Mouse (Mus musculus) hindbrain, postnatal 0 days (tissue): ENCODE data around the gene Gm37240. TPM values are rescaled to one million over a fixed set of nuclear protein-coding genes. Genes with fewer than 3 reads are reported as not detected.

Source experiments
- ATAC-seq: fragments of 200-750 bp; cut with Nextera tagmentation; 2 replicates; pipeline ENCODE4 v1.8.0; 2017; ENCODE audit warnings: mild to moderate bottlenecking, moderate TSS enrichment, moderate library complexity
- DNase-seq: peaks from one replicate; pipeline ENCODE4 v3.0.0-alpha.2; 2015; ENCODE audit warnings: low spot score
- H3K27ac ChIP-seq: fragments of 300-500 bp; sonication (generic); 2 replicates; pipeline ENCODE4 v1.5.1; 2014; ENCODE audit warnings: mild to moderate bottlenecking
- H3K27me3 ChIP-seq: fragments of 300-500 bp; sonication (generic); 2 replicates; pipeline ENCODE4 v1.6.1; 2014; ENCODE audit warnings: low read length, mixed read lengths; ENCODE audit not compliant: insufficient read depth
- H3K36me3 ChIP-seq: fragments of 300-500 bp; sonication (generic); 2 replicates; pipeline ENCODE4 v1.6.1; 2014; ENCODE audit warnings: low read length, mixed read lengths; ENCODE audit not compliant: insufficient read depth
- H3K4me1 ChIP-seq: fragments of 300-500 bp; sonication (generic); 2 replicates; pipeline ENCODE4 v1.6.1; 2014; ENCODE audit warnings: antibody characterized with exemption, low read length, mixed read lengths; ENCODE audit not compliant: insufficient read depth
- H3K4me2 ChIP-seq: fragments of 300-500 bp; sonication (generic); 2 replicates; pipeline ENCODE4 v1.6.1; 2014; ENCODE audit warnings: low read depth, mild to moderate bottlenecking, low read length, moderate library complexity, mixed read lengths
- H3K4me3 ChIP-seq: fragments of 300-500 bp; sonication (generic); 2 replicates; pipeline ENCODE4 v1.5.1; 2014; ENCODE audit warnings: low read length
- H3K9ac ChIP-seq: fragments of 300-500 bp; sonication (generic); replicated peaks from 2 replicates; pipeline ENCODE4 v1.6.1; 2014; ENCODE audit warnings: mild to moderate bottlenecking, low read length, moderate library complexity, mixed read lengths
- H3K9me3 ChIP-seq: fragments of 300-500 bp; sonication (generic); 2 replicates; pipeline ENCODE4 v1.6.1; 2016; ENCODE audit warnings: low read length, mixed read lengths
- CTCF ChIP-seq: IDR thresholded peaks from 2 replicates; pipeline ENCODE4 v1.5.1; 2016; ENCODE audit warnings: antibody characterized with exemption, control low read depth, low read depth
- WGBS: fragments of 180-500 bp; shearing (Covaris S2); extraction: QIAGEN DNeasy Blood & Tissue Kit; methylation state at CpG from one replicate; pipeline ENCODE4 v1.1.7; 2014; 5-methylcytosine and 5-hydroxymethylcytosine counted together
- polyA plus RNA-seq: library from polyadenylated mRNA; unstranded; fragments of >200 nt; fragmentation: Nextera tagmentation; extraction: Ambion mirVana; gene quantifications from 2 replicates; pipeline ENCODE4 v1.2.1, GENCODE M21; 2015
- total RNA-seq: library from RNA; depleted of rRNA; stranded (reverse); fragments of >200 nt; gene quantifications from 2 replicates; pipeline ENCODE4 v1.2.3, GENCODE M21; 2014

Gm37240 gene
- total and polyA plus RNA-seq, 2 experiments from 2014 or later: 1.5 TPM; not detected in 1

DNA sequence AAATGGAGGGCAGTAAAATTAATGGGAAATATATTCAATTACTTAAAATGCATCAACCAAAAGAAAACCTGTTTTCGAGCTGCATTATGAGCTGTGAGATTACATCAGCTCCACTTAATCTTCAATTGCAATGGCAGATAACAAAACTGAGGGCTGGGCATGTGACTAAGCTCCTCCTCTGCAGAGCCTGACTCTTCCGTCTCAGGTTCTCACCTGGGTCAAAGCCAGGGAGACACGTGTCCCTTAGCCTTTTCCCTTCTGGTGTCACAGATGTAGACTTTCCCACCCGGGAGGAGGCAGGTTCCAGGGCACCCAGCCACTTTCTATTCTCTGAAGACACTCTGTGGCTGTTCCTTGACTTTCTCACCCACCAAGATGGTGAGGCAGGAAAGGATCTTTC is 58.3 kb downstream of the Gm37240 start:
- no peaks in the 10 kb centered on the region for H3K36me3 ChIP-seq
- TF ChIP-seq CTCF: no peak
- no peak overlapping the region for H3K9ac ChIP-seq
- no peak overlapping the region for H3K27ac ChIP-seq
- no peaks in the 10 kb centered on the region for H3K9me3 ChIP-seq
- H3K4me2 ChIP-seq: no peak overlapping the region
- H3K27me3 ChIP-seq: no peaks in the 10 kb centered on the region
- H3K4me3 ChIP-seq: no peak overlapping the region
- DNase-seq (no peak), ATAC-seq (no peak)
- whole genome bisulfite sequencing: 59% methylated on average over 4 of the region's 4 CpGs
- no peaks in the 10 kb centered on the region for H3K4me1 ChIP-seq

DNA sequence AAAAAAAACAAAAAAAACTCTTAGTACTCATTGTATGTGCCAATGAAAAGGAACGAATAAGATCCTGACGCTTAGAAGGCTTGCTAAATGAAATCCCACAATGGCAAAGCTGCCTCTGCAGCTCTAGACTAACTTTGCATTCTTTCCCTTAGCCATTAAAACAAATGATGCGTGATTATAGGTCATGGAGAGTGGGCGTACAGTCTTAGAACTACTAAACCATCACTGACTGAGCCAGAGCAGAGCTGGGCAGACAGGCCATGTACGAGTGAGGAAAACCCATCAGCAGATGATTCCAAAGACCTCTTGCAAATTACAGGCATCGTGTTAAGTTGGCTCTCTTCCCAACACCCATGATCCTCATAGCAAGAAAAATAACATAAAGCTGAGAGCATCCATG is 59.5 kb downstream of the Gm37240 start:
- H3K9me3 ChIP-seq: no peaks in the 10 kb centered on the region
- H3K27ac ChIP-seq: no peak overlapping the region
- no peaks in the 10 kb centered on the region for H3K27me3 ChIP-seq
- DNase-seq (no peak), ATAC-seq (no peak)
- no peak for TF ChIP-seq CTCF
- H3K4me1 ChIP-seq: no peaks in the 10 kb centered on the region
- H3K4me3 ChIP-seq: no peak overlapping the region
- H3K36me3 ChIP-seq: no peaks in the 10 kb centered on the region
- no peak overlapping the region for H3K4me2 ChIP-seq
- WGBS: 53% methylated on average over 6 of the region's 6 CpGs
- H3K9ac ChIP-seq: no peak overlapping the region

DNA sequence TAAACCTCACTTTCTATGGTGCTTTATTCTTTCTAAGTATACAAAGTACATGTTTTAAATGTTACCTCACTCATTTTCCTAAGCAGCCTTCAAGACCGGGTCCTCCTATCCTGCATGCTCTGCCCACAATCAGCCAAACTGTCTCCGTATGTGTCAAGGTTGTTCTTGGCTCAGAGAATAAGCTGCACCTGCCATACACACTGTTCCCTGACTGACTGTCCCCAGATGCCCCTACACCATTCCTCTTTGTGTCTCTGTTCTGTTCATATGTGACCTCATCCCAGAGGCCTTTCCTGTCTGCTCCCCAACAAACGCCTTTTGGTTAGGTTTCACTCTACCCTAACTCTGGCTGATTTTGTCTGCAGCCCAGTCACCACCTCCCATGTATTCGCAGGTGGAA is 60.0 kb downstream of the Gm37240 start:
- Histone ChIP-seq H3K4me2 (no peak overlapping the region), H3K9me3 (no peaks in the 10 kb centered on the region), H3K27ac (no peak overlapping the region), H3K4me3 (no peak overlapping the region), H3K9ac (no peak overlapping the region), H3K36me3 (no peaks in the 10 kb centered on the region), H3K27me3 (no peaks in the 10 kb centered on the region), H3K4me1 (no peaks in the 10 kb centered on the region)
- TF ChIP-seq CTCF: no peak
- DNase-seq (no peak), ATAC-seq (no peak)
- WGBS: 63% methylated on average over 4 of the region's 4 CpGs

DNA sequence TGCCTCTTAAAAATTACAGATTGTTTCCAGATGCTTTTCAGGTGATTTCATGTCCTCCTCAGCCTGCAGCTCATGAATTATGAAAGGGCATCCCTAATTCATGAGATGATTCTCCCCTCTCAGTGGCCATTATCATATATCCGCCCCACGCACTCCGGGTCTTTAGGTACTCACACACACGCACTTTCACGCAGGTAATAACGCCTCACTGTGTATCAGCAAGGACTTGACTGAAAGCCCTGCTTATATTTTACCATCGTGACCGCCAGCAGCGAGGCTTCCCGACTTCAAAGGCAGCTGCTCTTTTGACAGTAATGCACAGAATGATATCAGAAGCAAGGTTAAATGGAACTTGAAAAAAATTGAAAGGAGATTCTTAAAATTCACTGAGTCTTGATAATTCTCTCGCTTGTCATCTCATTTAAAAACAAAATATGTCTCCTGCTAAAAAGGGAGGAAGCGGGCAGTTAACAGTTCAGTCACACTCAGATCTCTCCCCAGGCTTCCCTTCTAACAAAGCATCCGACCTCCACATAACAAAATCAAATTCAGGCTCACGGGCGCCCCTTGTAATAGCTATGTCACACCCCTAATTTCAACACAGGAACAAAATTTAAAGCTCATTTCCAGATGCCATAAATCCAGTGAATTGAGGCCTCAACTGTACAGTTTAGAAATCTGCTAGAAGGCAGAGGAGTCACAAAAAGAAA is 66.3 kb downstream of the Gm37240 start:
- no peak for DNase-seq
- ATAC-seq: no peak
- H3K4me3 ChIP-seq: no peak overlapping the region
- H3K9ac ChIP-seq: no peak overlapping the region
- no peaks in the 10 kb centered on the region for H3K4me1 ChIP-seq
- no peak overlapping the region for H3K4me2 ChIP-seq
- H3K9me3 ChIP-seq: no peaks in the 10 kb centered on the region
- no peaks in the 10 kb centered on the region for H3K36me3 ChIP-seq
- no peak for TF ChIP-seq CTCF
- H3K27ac ChIP-seq: no peak overlapping the region
- 68% methylated on average over 15 of the region's 15 CpGs for WGBS
- no peaks in the 10 kb centered on the region for H3K27me3 ChIP-seq

DNA sequence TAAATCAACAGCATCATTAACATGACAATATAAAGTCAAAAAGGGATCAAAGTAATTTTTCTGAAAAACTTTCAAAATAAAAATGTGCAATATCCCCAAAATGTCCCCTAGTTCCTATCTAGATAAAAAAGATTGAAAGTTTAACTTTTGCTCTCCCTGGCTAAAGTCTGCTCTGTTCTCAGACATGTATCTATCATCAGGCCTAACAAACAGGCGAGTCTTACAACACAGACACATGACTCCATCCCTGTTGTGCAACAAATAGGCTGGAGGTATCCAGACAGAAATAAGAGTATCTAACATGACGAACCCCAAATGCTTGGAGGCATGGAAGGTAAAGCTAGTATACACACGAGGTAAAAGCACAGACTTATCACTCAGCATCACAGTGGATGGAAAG is 68.0 kb downstream of the Gm37240 start:
- Histone ChIP-seq H3K4me2 (no peak overlapping the region), H3K36me3 (no peaks in the 10 kb centered on the region), H3K9ac (no peak overlapping the region), H3K4me3 (no peak overlapping the region), H3K9me3 (no peaks in the 10 kb centered on the region), H3K27ac (no peak overlapping the region), H3K27me3 (no peaks in the 10 kb centered on the region), H3K4me1 (no peaks in the 10 kb centered on the region)
- 89% methylated on average over 3 of the region's 3 CpGs for WGBS
- no peak for ATAC-seq
- no peak for DNase-seq
- no peak for TF ChIP-seq CTCF

DNA sequence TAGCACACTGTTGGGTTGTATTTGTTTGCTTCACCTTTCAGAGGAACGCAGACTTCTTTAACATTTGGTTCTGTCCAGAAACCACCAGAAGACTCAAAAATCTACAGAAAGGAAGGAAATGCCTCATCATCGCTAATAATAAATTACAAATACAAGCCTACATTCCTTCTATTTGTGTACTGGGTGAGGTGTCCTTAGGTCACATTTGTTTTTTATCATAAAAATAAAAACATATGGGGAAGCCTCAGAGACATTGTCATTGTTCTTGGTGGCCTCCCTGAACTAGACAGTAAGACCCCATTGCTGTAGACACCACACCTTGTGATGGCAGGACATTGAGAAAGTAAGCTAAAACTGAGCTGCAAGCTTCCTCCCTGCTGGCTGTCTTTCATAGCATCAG is 70.1 kb downstream of the Gm37240 start, which contains the start of gene Fam160a1:
Gene Fam160a1 (minus strand): TSS at position 101 of the 400 bp plus-strand sequence.
- 88% methylated on average over 2 of the region's 2 CpGs for WGBS
- Histone ChIP-seq H3K36me3 (no peaks in the 10 kb centered on the region), H3K9me3 (no peaks in the 10 kb centered on the region), H3K4me3 (no peak within 1 kb of the TSS), H3K27me3 (no peaks in the 10 kb centered on the region), H3K4me1 (no peaks in the 10 kb centered on the region), H3K9ac (no peak within 1 kb of the TSS), H3K27ac (no peak within 1 kb of the TSS), H3K4me2 (no peak within 1 kb of the TSS)
- TF ChIP-seq CTCF: no peak
- no peak for ATAC-seq
- DNase-seq: no peak

DNA sequence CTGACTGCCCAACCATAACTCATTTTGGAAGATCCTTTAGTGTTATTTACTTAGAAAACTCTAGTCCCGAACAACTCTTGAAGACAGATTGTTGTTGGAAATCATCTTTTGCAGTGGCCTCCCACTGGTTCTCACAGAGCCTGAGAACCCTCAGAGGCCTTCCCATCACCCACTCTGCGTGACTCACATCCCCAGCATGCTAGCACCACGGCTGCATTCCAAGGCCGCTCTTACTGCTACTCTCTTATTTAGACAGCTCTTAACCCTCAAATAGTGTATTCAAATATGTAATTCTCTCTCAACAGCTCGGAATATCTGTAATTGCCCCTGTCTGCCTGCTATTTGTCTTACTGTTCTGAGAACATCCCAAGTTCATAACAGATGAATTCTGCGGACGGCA is 73.1 kb downstream of the Gm37240 start:
- Histone ChIP-seq H3K4me3 (no peak overlapping the region), H3K4me1 (no peaks in the 10 kb centered on the region), H3K9me3 (no peaks in the 10 kb centered on the region), H3K4me2 (no peak overlapping the region), H3K9ac (no peak overlapping the region), H3K36me3 (no peaks in the 10 kb centered on the region), H3K27ac (no peak overlapping the region), H3K27me3 (no peaks in the 10 kb centered on the region)
- DNase-seq (no peak), ATAC-seq (no peak)
- TF ChIP-seq CTCF: no peak
- 72% methylated on average over 7 of the region's 7 CpGs for WGBS
